Mouse (Mus musculus) G1E (cell line): ENCODE results near the gene Adgrl3.

Source experiments
- CTCF ChIP-seq: IDR thresholded peaks from 2 replicates; pipeline ENCODE4 v1.5.1; 2012; ENCODE audit warnings: low read depth, low read length, inconsistent platforms, mixed read lengths
- GATA1 ChIP-seq: IDR thresholded peaks from 2 replicates; pipeline ENCODE4 v1.6.1; 2012; ENCODE audit warnings: borderline replicate concordance, low read length, inconsistent platforms, mixed read lengths
- POLR2AphosphoS5 ChIP-seq: IDR thresholded peaks from 2 replicates; pipeline ENCODE4 v1.6.1; 2012; ENCODE audit warnings: low read depth, low read length, inconsistent platforms; ENCODE audit not compliant: insufficient replicate concordance
- TAL1 ChIP-seq: conservative IDR thresholded peaks from 2 replicates; pipeline ENCODE4 v1.6.1; 2012; ENCODE audit warnings: low read depth, low read length, inconsistent platforms, mixed read lengths

- TF ChIP-seq CTCF: no peak
- TF ChIP-seq POLR2AphosphoS5: no peak
- TF ChIP-seq TAL1: no peak
- TF ChIP-seq GATA1: no peak
Observed at GRCm38 (mm10) chr5:81322064-81322463, 302.1 kb downstream of the Adgrl3 start.
